Mouse (Mus musculus): ENCODE results near the gene Gm9803. TPM values are rescaled to one million over a fixed set of nuclear protein-coding genes. Genes with fewer than 3 reads are reported as not detected.

Gene Gm9803
- polyA plus RNA-seq, 1 experiment from 2014 or later = 10.8 TPM

DNA sequence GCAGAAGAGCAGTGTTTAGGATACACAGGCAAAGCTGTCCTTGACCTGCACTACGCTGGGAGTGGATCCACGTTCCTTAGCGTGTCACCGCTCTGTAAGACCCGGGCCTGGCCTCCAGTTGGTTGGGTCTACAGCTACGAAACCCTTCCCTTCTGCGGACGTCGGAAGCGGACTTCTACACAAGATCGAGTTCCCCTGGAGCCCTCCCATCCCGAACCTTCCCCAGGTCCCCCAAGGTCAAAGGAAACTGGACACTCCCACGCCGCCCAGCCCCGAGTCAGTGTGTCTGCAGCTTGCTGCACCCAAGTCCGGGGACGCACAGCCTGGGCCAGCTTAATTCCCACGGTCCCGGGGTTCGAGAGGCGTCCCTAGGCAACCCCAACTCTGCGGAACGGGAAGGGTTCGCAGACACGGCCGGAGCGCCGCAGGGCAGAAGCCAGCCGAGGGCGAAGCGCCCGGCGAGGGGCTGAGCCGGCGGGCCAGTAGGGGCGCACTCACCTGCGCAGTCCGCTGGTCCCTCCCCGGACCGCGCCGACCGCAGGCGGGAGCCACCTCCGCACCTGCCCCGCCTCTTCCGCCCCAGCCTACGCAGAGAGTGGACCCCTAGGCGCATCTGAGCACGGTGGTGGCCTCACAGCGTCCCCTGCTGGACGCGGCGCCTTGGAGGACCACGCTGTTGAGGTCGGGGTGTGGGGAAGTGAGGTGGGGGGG is 16.7 kb downstream of the Gm9803 start, which contains the start of gene 1700021F05Rik:
Gene 1700021F05Rik (minus strand): TSS at position 553 of the 711 bp plus-strand sequence.
- H3K36me3 ChIP-seq (replicated peaks; ENCODE audit: control insufficient read depth, insufficient read depth, low read depth, low read length) = no peaks in the 10 kb centered on the region
- ATAC-seq (replicated peaks; ENCODE audit: insufficient number of reproducible peaks, low FRiP score, low TSS enrichment, low read depth) = peak; percentile 99
- H3K9ac ChIP-seq (replicated peaks; ENCODE audit: low read length) = peak within 1 kb of the TSS; percentile 88
- no peaks in the 10 kb centered on the region for H3K9me3 ChIP-seq (replicated peaks; ENCODE audit: control insufficient read depth, low read length)
- WGBS = under 1% methylated on average over 51 of the region's 56 CpGs
- H3K4me3 ChIP-seq (ENCODE audit: low read depth, low read length) = peak within 1 kb of the TSS; percentile 91
- H3K27ac ChIP-seq (replicated peaks; ENCODE audit: low read depth, low read length) = 0 out of 2 replicates have a peak within 1 kb of the TSS, but pooled peaks have one; percentile 8
- peak within 1 kb of the TSS; percentile 37 for H3K4me2 ChIP-seq (ENCODE audit: low read depth, low read length)
- H3K4me1 ChIP-seq (ENCODE audit: control insufficient read depth, insufficient read depth, low read length) = no peaks in the 10 kb centered on the region
- peak; percentile 96 for DNase-seq (ENCODE audit: low spot score)
- H3K27me3 ChIP-seq (ENCODE audit: control insufficient read depth, insufficient read depth, low read length) = no peaks in the 10 kb centered on the region

DNA sequence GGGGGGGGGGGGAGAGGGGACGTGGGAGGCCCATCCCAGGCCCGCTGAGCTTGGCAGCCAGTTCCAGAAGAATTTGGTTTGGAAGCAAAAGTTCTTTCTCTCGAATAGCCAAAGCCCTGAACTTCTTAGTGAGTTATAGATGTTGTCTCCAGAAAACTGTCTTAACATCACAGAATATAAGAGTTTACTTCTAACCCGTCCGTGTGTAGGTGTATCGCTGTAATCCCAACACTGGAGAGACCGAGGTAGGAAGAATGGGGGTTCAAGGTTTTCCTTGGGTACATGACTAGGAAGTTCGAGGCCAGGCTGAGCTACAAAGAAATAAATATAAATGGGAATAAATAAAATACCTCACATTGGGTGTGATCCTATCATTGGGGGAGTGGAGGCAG is 17.3 kb downstream of the Gm9803 start:
- no peak overlapping the region; the same call in 1 of the 2 replicates for H3K9ac ChIP-seq (replicated peaks; ENCODE audit: low read length)
- peak overlapping the region; percentile 91 for H3K4me3 ChIP-seq (ENCODE audit: low read depth, low read length)
- 51% methylated on average over 7 of the region's 8 CpGs for WGBS
- DNase-seq (ENCODE audit: low spot score) (no peak), ATAC-seq (replicated peaks; ENCODE audit: insufficient number of reproducible peaks, low FRiP score, low TSS enrichment, low read depth) (peak; percentile 1; the same call in 1 of the 2 replicates)
- no peak overlapping the region for H3K27ac ChIP-seq (replicated peaks; ENCODE audit: low read depth, low read length)
- H3K4me1 ChIP-seq (ENCODE audit: control insufficient read depth, insufficient read depth, low read length) = no peaks in the 10 kb centered on the region
- H3K9me3 ChIP-seq (replicated peaks; ENCODE audit: control insufficient read depth, low read length) = no peaks in the 10 kb centered on the region
- H3K27me3 ChIP-seq (ENCODE audit: control insufficient read depth, insufficient read depth, low read length) = no peaks in the 10 kb centered on the region
- no peaks in the 10 kb centered on the region for H3K36me3 ChIP-seq (replicated peaks; ENCODE audit: control insufficient read depth, insufficient read depth, low read depth, low read length)
- peak overlapping the region; percentile 37; the same call in 1 of the 2 replicates for H3K4me2 ChIP-seq (ENCODE audit: low read depth, low read length)

DNA sequence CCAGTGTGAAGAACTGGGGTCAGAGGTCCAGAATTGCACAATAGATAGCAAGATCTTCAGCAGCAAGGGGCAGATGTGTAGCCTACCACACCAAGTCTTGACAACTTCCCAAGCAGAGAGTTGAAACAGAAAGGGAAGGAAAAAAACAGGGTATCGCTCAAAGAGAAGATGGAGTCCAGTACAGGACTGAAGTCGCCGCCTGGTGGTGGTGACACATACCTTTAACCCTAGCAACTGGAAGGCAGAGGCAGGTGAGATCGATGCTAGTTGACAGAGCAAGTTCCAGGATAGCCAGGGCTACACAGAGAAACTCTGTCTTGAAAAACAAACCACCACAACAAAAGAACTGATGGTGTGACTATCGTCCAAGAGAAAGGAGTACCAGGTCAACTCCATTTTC is 25.5 kb downstream of the Gm9803 start:
- H3K9ac ChIP-seq (replicated peaks; ENCODE audit: low read length) = no peak overlapping the region
- H3K4me2 ChIP-seq (ENCODE audit: low read depth, low read length) = no peak overlapping the region
- H3K4me1 ChIP-seq (ENCODE audit: control insufficient read depth, insufficient read depth, low read length) = no peaks in the 10 kb centered on the region
- H3K27me3 ChIP-seq (ENCODE audit: control insufficient read depth, insufficient read depth, low read length) = no peaks in the 10 kb centered on the region
- no peak overlapping the region for H3K4me3 ChIP-seq (ENCODE audit: low read depth, low read length)
- no peaks in the 10 kb centered on the region for H3K36me3 ChIP-seq (replicated peaks; ENCODE audit: control insufficient read depth, insufficient read depth, low read depth, low read length)
- H3K9me3 ChIP-seq (replicated peaks; ENCODE audit: control insufficient read depth, low read length) = no peaks in the 10 kb centered on the region
- ATAC-seq (replicated peaks; ENCODE audit: insufficient number of reproducible peaks, low FRiP score, low TSS enrichment, low read depth) (no peak), DNase-seq (ENCODE audit: low spot score) (peak; percentile 26)
- 70% methylated on average over 5 of the region's 5 CpGs for WGBS
- H3K27ac ChIP-seq (replicated peaks; ENCODE audit: low read depth, low read length) = no peak overlapping the region

DNA sequence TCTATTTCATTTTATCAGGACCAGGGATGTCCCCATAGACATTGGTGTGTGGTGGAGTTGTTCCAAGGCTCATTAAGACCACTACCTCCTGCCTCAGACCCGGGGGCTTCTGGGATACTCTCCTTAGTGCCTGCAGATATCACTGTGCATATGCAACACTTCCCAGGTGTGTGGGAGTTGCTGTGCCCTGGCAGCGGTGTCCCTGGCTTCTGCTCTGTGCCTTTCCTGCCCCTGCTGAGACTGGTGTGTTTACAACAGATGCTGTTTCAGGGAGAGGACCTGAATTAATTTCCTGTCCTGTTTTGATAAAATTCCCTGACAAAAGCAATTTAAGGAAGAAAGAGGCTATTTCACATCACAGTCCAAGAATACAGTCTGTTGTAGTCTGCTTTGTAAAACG is 27.0 kb downstream of the Gm9803 start:
- ATAC-seq (replicated peaks; ENCODE audit: insufficient number of reproducible peaks, low FRiP score, low TSS enrichment, low read depth) = no peak
- no peak overlapping the region for H3K27ac ChIP-seq (replicated peaks; ENCODE audit: low read depth, low read length)
- DNase-seq (ENCODE audit: low spot score) = no peak
- H3K9ac ChIP-seq (replicated peaks; ENCODE audit: low read length) = no peak overlapping the region
- H3K4me1 ChIP-seq (ENCODE audit: control insufficient read depth, insufficient read depth, low read length) = no peaks in the 10 kb centered on the region
- no peaks in the 10 kb centered on the region for H3K9me3 ChIP-seq (replicated peaks; ENCODE audit: control insufficient read depth, low read length)
- H3K36me3 ChIP-seq (replicated peaks; ENCODE audit: control insufficient read depth, insufficient read depth, low read depth, low read length) = no peaks in the 10 kb centered on the region
- no peaks in the 10 kb centered on the region for H3K27me3 ChIP-seq (ENCODE audit: control insufficient read depth, insufficient read depth, low read length)
- no peak overlapping the region for H3K4me3 ChIP-seq (ENCODE audit: low read depth, low read length)
- H3K4me2 ChIP-seq (ENCODE audit: low read depth, low read length) = no peak overlapping the region
- 33% methylated on average over 3 of the region's 3 CpGs for WGBS

DNA sequence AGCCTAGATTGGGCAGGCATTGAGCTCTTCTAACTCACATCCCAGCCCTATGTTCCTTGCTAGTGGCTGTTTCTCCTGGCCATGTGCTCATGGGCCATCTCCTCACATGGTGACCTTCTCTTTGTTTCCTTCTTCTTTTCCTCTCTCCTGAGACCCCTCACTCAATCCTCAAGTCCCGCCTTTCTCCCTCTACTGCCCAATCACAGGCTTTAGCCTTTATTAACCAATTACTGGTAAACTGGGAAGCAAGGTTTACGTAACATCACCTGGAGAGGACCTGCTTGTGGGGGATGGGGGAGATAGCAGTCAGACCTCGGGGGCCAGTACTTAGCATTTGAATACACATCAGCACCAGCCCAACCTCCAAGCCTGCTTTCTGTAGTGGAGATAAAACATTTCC is 27.5 kb downstream of the Gm9803 start:
- Histone ChIP-seq H3K36me3 (replicated peaks; ENCODE audit: control insufficient read depth, insufficient read depth, low read depth, low read length) (no peaks in the 10 kb centered on the region), H3K4me2 (ENCODE audit: low read depth, low read length) (no peak overlapping the region), H3K27me3 (ENCODE audit: control insufficient read depth, insufficient read depth, low read length) (no peaks in the 10 kb centered on the region), H3K27ac (replicated peaks; ENCODE audit: low read depth, low read length) (no peak overlapping the region), H3K9me3 (replicated peaks; ENCODE audit: control insufficient read depth, low read length) (no peaks in the 10 kb centered on the region), H3K4me1 (ENCODE audit: control insufficient read depth, insufficient read depth, low read length) (no peaks in the 10 kb centered on the region), H3K4me3 (ENCODE audit: low read depth, low read length) (no peak overlapping the region), H3K9ac (replicated peaks; ENCODE audit: low read length) (no peak overlapping the region)
- WGBS = 23% methylated on average over 3 of the region's 3 CpGs
- ATAC-seq (replicated peaks; ENCODE audit: insufficient number of reproducible peaks, low FRiP score, low TSS enrichment, low read depth) = no peak
- DNase-seq (ENCODE audit: low spot score) = no peak

DNA sequence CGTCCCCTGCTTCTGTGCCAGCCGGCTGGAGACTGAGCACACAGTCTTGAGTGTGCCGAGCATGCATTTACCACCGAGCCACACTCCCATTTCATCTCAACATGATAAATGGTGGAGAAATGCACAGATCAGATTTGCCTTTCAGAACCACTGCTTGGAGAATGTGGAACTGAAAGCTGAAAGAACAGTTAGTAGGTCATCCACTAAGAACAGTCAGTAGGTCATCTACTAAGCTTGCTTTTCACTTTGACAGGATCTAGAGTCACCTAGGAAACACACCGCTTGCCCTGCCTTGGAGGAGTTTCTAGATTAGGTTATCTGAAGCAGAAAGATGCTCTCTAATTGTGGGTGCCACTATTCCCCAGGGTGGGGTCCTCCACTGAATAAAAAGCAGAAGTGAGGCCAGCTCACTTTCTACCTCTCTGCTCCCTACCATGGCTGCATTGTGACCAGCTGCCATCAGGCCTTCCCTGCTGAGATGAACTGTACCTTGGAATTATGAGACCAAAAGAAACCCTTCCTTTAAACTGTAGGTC is 33.8 kb downstream of the Gm9803 start:
- Histone ChIP-seq H3K36me3 (replicated peaks; ENCODE audit: control insufficient read depth, insufficient read depth, low read depth, low read length) (no peaks in the 10 kb centered on the region), H3K4me3 (ENCODE audit: low read depth, low read length) (no peak overlapping the region)
- 88% methylated on average over 5 of the region's 5 CpGs for WGBS

GRCm38 (mm10) chr10:43559313-43559712 is 35.4 kb downstream of the Gm9803 start:
- WGBS = 81% methylated on average over 11 of the region's 11 CpGs
- Histone ChIP-seq H3K9ac (replicated peaks; ENCODE audit: low read length) (no peak overlapping the region), H3K36me3 (replicated peaks; ENCODE audit: control insufficient read depth, insufficient read depth, low read depth, low read length) (no peaks in the 10 kb centered on the region), H3K4me2 (ENCODE audit: low read depth, low read length) (no peak overlapping the region), H3K9me3 (replicated peaks; ENCODE audit: control insufficient read depth, low read length) (no peaks in the 10 kb centered on the region), H3K27me3 (ENCODE audit: control insufficient read depth, insufficient read depth, low read length) (no peaks in the 10 kb centered on the region), H3K27ac (replicated peaks; ENCODE audit: low read depth, low read length) (no peak overlapping the region), H3K4me3 (ENCODE audit: low read depth, low read length) (no peak overlapping the region), H3K4me1 (ENCODE audit: control insufficient read depth, insufficient read depth, low read length) (no peaks in the 10 kb centered on the region)
- ATAC-seq (replicated peaks; ENCODE audit: insufficient number of reproducible peaks, low FRiP score, low TSS enrichment, low read depth) (no peak), DNase-seq (ENCODE audit: low spot score) (no peak)

More for the DNA sequence above, 33.8 kb downstream of the Gm9803 start:
- ATAC-seq (replicated peaks; ENCODE audit: insufficient number of reproducible peaks, low FRiP score, low TSS enrichment, low read depth) = no peak
- Histone ChIP-seq H3K27ac (replicated peaks; ENCODE audit: low read depth, low read length) (no peak overlapping the region), H3K4me2 (ENCODE audit: low read depth, low read length) (no peak overlapping the region), H3K27me3 (ENCODE audit: control insufficient read depth, insufficient read depth, low read length) (no peaks in the 10 kb centered on the region), H3K9ac (replicated peaks; ENCODE audit: low read length) (no peak overlapping the region), H3K4me1 (ENCODE audit: control insufficient read depth, insufficient read depth, low read length) (no peaks in the 10 kb centered on the region), H3K9me3 (replicated peaks; ENCODE audit: control insufficient read depth, low read length) (no peaks in the 10 kb centered on the region)
- DNase-seq (ENCODE audit: low spot score) = no peak

GRCm38 (mm10) chr10:43560765-43561164 is 36.9 kb downstream of the Gm9803 start:
- ATAC-seq (replicated peaks; ENCODE audit: insufficient number of reproducible peaks, low FRiP score, low TSS enrichment, low read depth) (no peak), DNase-seq (ENCODE audit: low spot score) (no peak)
- Histone ChIP-seq H3K4me3 (ENCODE audit: low read depth, low read length) (no peak overlapping the region), H3K27me3 (ENCODE audit: control insufficient read depth, insufficient read depth, low read length) (no peaks in the 10 kb centered on the region), H3K36me3 (replicated peaks; ENCODE audit: control insufficient read depth, insufficient read depth, low read depth, low read length) (no peaks in the 10 kb centered on the region), H3K9ac (replicated peaks; ENCODE audit: low read length) (no peak overlapping the region), H3K9me3 (replicated peaks; ENCODE audit: control insufficient read depth, low read length) (no peaks in the 10 kb centered on the region), H3K4me1 (ENCODE audit: control insufficient read depth, insufficient read depth, low read length) (no peaks in the 10 kb centered on the region), H3K4me2 (ENCODE audit: low read depth, low read length) (no peak overlapping the region), H3K27ac (replicated peaks; ENCODE audit: low read depth, low read length) (no peak overlapping the region)
- WGBS = 38% methylated on average over 2 of the region's 2 CpGs

Measured in embryonic facial prominence, embryonic 11.5 days (tissue).